Mouse (Mus musculus) MEL (cell line): ENCODE measurements around the gene Klk1.

ENCODE experiments used
- CHD1 ChIP-seq: IDR thresholded peaks from 2 replicates; pipeline ENCODE4 v1.6.1; 2012; ENCODE audit warnings: low read depth, mild to moderate bottlenecking, inconsistent platforms, low read length, improper control_type of control experiment
- CTCF ChIP-seq, 3 experiments: IDR thresholded peaks in 2 of 3; conservative IDR thresholded peaks in 1 of 3; 2 replicates each; pipeline ENCODE4 v1.5.1; 2011 to 2012; ENCODE audit warnings: low read length in 3 of 3, low read depth in 2 of 3, mild to moderate bottlenecking in 2 of 3, improper control_type of control experiment in 1 of 3, inconsistent platforms in 1 of 3, mixed read lengths in 1 of 3, moderate library complexity in 1 of 3; ENCODE audit not compliant: control insufficient read depth in 1 of 3, insufficient read depth in 1 of 3, poor library complexity in 1 of 3, severe bottlenecking in 1 of 3
- EP300 ChIP-seq, 2 experiments: IDR thresholded peaks; 2 replicates each; pipeline ENCODE4 v1.6.1; 2011; ENCODE audit warnings: improper control_type of control experiment in 2 of 2, low read length in 2 of 2, low read depth in 1 of 2, mild to moderate bottlenecking in 1 of 2
- GATA1 ChIP-seq: IDR thresholded peaks from 2 replicates; pipeline ENCODE4 v1.6.1; 2011; ENCODE audit warnings: low read depth, low read length, improper control_type of control experiment
- MEF2A ChIP-seq: IDR thresholded peaks from 2 replicates; pipeline ENCODE4 v1.6.1; 2014; ENCODE audit warnings: low read depth, mild to moderate bottlenecking, inconsistent platforms, low read length, improper control_type of control experiment; ENCODE audit not compliant: poor library complexity, insufficient replicate concordance, severe bottlenecking; ENCODE audit errors: extremely low read depth
- MXI1 ChIP-seq: IDR thresholded peaks from 2 replicates; pipeline ENCODE4 v1.6.1; 2011; ENCODE audit warnings: mild to moderate bottlenecking, low read depth, low read length, improper control_type of control experiment
- NRF1 ChIP-seq: IDR thresholded peaks from 2 replicates; pipeline ENCODE4 v1.6.1; 2014; ENCODE audit warnings: low read depth, mild to moderate bottlenecking, inconsistent platforms, low read length, improper control_type of control experiment, moderate library complexity; ENCODE audit not compliant: poor library complexity, insufficient read depth, severe bottlenecking
- POLR2A ChIP-seq, 2 experiments: IDR thresholded peaks; 2 replicates each; pipeline ENCODE4 v1.6.1; 2011 to 2012; ENCODE audit warnings: low read length in 2 of 2, mild to moderate bottlenecking in 2 of 2, control low read depth in 1 of 2, improper control_type of control experiment in 1 of 2, low read depth in 1 of 2, moderate library complexity in 1 of 2; ENCODE audit not compliant: control insufficient read depth in 1 of 2, insufficient read depth in 1 of 2, poor library complexity in 1 of 2
- RCOR1 ChIP-seq: IDR thresholded peaks from 2 replicates; pipeline ENCODE4 v1.6.1; 2012; ENCODE audit warnings: low read depth, mild to moderate bottlenecking, inconsistent platforms, low read length, improper control_type of control experiment
- SIN3A ChIP-seq: IDR thresholded peaks from 2 replicates; pipeline ENCODE4 v1.6.1; 2012; ENCODE audit warnings: low read length, improper control_type of control experiment, inconsistent platforms
- TAL1 ChIP-seq: IDR thresholded peaks from 2 replicates; pipeline ENCODE4 v1.6.1; 2012; ENCODE audit warnings: mild to moderate bottlenecking, inconsistent platforms, low read length, moderate library complexity, mixed read lengths
- TCF12 ChIP-seq: IDR thresholded peaks from 2 replicates; pipeline ENCODE4 v1.6.1; 2014; ENCODE audit warnings: low read depth, mild to moderate bottlenecking, inconsistent platforms, low read length, improper control_type of control experiment, moderate library complexity
- USF2 ChIP-seq, 2 experiments: IDR thresholded peaks; 2 replicates each; pipeline ENCODE4 v1.6.1; 2011 to 2012; ENCODE audit warnings: improper control_type of control experiment in 2 of 2, low read length in 2 of 2, borderline replicate concordance in 1 of 2, inconsistent platforms in 1 of 2, low read depth in 1 of 2, mild to moderate bottlenecking in 1 of 2; ENCODE audit not compliant: insufficient read depth in 1 of 2
- ZC3H11A ChIP-seq: IDR thresholded peaks from 2 replicates; pipeline ENCODE4 v1.6.1; 2012; ENCODE audit warnings: low read depth, mild to moderate bottlenecking, inconsistent platforms, low read length, improper control_type of control experiment

DNA sequence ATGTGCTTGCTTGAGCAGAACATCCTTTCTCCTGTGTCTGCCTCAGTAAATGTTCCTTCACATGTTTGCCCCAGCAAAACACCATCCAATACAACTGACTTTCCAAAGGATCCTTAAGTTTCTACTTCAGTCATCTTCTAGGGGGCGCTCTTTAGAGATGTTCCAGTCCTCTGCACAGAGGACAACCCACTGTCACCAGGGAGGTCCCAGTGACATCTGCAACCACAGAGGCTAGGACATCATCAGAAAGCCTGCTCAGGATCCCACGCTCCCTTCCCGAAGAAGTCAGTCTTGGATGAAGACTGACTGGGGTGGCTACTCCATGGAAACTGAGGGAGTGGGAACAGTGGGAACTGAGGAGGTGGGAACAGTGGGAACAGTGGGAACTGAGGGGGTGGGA lies 50.4 kb downstream of the Klk1 start:
- TF ChIP-seq TCF12 (no peak), GATA1 (no peak), NRF1 (no peak), CTCF (IDR thresholded peaks at IDR 0.05 in 2 of 3, conservative IDR thresholded peaks at IDR 0.05 in 1 of 3; ENCODE audit: control insufficient read depth in 1 of 3, insufficient read depth in 1 of 3, low read depth in 2 of 3, low read length in 3 of 3, poor library complexity in 1 of 3, severe bottlenecking in 1 of 3) (no peak; a peak in 1 of 6 replicates), EP300 (IDR thresholded peaks at IDR 0.05; ENCODE audit: low read depth in 1 of 2, low read length in 2 of 2) (no peak), CHD1 (no peak), RCOR1 (no peak), MEF2A (no peak), USF2 (IDR thresholded peaks at IDR 0.05; ENCODE audit: borderline replicate concordance in 1 of 2, insufficient read depth in 1 of 2, low read depth in 1 of 2, low read length in 2 of 2) (no peak), TAL1 (no peak), ZC3H11A (no peak), SIN3A (no peak), MXI1 (no peak), POLR2A (IDR thresholded peaks at IDR 0.05; ENCODE audit: control insufficient read depth in 1 of 2, insufficient read depth in 1 of 2, low read depth in 1 of 2, low read length in 2 of 2, poor library complexity in 1 of 2) (no peak)
